Mouse (Mus musculus) lung, postnatal 0 days (tissue): ENCODE results near the gene Gabrg3. TPM values are rescaled to one million over a fixed set of nuclear protein-coding genes. Genes with fewer than 3 reads are reported as not detected.

ENCODE experiments used
- ATAC-seq: fragments of 200-750 bp; cut with Nextera tagmentation; 2 replicates; pipeline ENCODE4 v1.8.0; 2017; ENCODE audit warnings: moderate library complexity
- DNase-seq: peaks from one replicate; pipeline ENCODE4 v3.0.0-alpha.2; 2016; ENCODE audit warnings: low spot score
- H3K27ac ChIP-seq: fragments of 300-500 bp; sonication (generic); 2 replicates; pipeline ENCODE4 v1.5.1; 2014; ENCODE audit warnings: antibody characterized with exemption, mild to moderate bottlenecking, low read length, mixed read lengths
- H3K27me3 ChIP-seq: fragments of 300-500 bp; sonication (generic); replicated peaks from 2 replicates; pipeline ENCODE4 v1.6.1; 2014; ENCODE audit warnings: low read length, mixed read lengths; ENCODE audit not compliant: insufficient read depth
- H3K36me3 ChIP-seq: fragments of 300-500 bp; sonication (generic); 2 replicates; pipeline ENCODE4 v1.6.1; 2014; ENCODE audit warnings: low read length, mixed read lengths; ENCODE audit not compliant: insufficient read depth
- H3K4me1 ChIP-seq: fragments of 300-500 bp; sonication (generic); 2 replicates; pipeline ENCODE4 v1.6.1; 2014; ENCODE audit warnings: antibody characterized with exemption, low read depth, low read length, mixed read lengths; ENCODE audit not compliant: insufficient read depth
- H3K4me2 ChIP-seq: fragments of 300-500 bp; sonication (generic); replicated peaks from 2 replicates; pipeline ENCODE4 v1.6.1; 2014; ENCODE audit warnings: low read depth, mild to moderate bottlenecking, low read length, moderate library complexity, mixed read lengths
- H3K4me3 ChIP-seq: fragments of 300-500 bp; sonication (generic); 2 replicates; pipeline ENCODE4 v1.5.1; 2014; ENCODE audit warnings: low read depth, low read length
- H3K9ac ChIP-seq: fragments of 300-500 bp; sonication (generic); replicated peaks from 2 replicates; pipeline ENCODE4 v1.6.1; 2014; ENCODE audit warnings: low read depth, mild to moderate bottlenecking
- H3K9me3 ChIP-seq: fragments of 300-500 bp; sonication (generic); 2 replicates; pipeline ENCODE4 v1.6.1; 2016; ENCODE audit warnings: low read length, mixed read lengths
- CTCF ChIP-seq: IDR thresholded peaks from 2 replicates; pipeline ENCODE4 v1.5.1; 2016; ENCODE audit warnings: antibody characterized with exemption, mild to moderate bottlenecking
- EP300 ChIP-seq: IDR thresholded peaks from 2 replicates; pipeline ENCODE4 v1.6.1; 2016; ENCODE audit warnings: antibody characterized with exemption, mild to moderate bottlenecking, control low read depth
- WGBS: fragments of 180-500 bp; shearing (Covaris S2); extraction: QIAGEN DNeasy Blood & Tissue Kit; methylation state at CpG from one replicate; pipeline ENCODE4 v1.1.7; 2014; 5-methylcytosine and 5-hydroxymethylcytosine counted together
- polyA plus RNA-seq: library from polyadenylated mRNA; unstranded; fragments of >200 nt; fragmentation: Nextera tagmentation; extraction: Ambion mirVana; gene quantifications from 2 replicates; pipeline ENCODE4 v1.2.1, GENCODE M21; 2015

The Gabrg3 gene
- polyA plus RNA-seq, 1 experiment from 2014 or later, result 0.07 TPM

DNA sequence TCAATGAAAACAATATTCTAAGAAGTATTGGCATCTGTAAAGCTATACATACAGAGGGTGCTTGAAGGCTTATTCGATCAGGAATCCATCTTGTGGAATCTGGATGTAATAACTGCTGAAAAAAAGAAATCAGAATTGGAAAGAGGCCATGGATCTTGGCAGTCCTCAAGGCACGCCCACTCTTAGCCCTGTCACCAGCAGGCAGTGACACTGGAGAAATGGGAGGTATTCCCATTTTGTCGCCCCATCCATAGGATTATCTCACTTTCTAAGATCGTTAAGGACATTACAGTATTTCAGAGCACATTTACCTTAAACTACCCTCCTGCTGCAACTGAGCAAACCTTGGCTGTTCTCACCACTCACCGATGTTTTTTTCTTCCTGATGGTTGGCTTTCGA is 657.8 kb downstream of the Gabrg3 start:
- Histone ChIP-seq H3K27ac (no peak overlapping the region), H3K4me2 (no peak overlapping the region), H3K9ac (no peak overlapping the region), H3K27me3 (no peaks in the 10 kb centered on the region), H3K4me1 (no peaks in the 10 kb centered on the region), H3K4me3 (no peak overlapping the region), H3K9me3 (no peaks in the 10 kb centered on the region; the same call in 1 of the 2 replicates), H3K36me3 (no peaks in the 10 kb centered on the region)
- DNase-seq (no peak), ATAC-seq (no peak)
- 67% methylated on average over 6 of the region's 6 CpGs for WGBS
- TF ChIP-seq CTCF, result no peak
- TF ChIP-seq EP300, result no peak

Other genes with a start within 250 kb of the Gabrg3 start
- gene Gabrb3, start 32.5 kb upstream of the Gabrg3 start, polyA plus RNA-seq, result 0.02 and 0.06 TPM in 2 replicates
- gene Gabra5, start 122.9 kb upstream of the Gabrg3 start, polyA plus RNA-seq, result not detected in 2 replicates